Mouse (Mus musculus) B cell, adult (primary cell): Measurements from ENCODE around the gene Tfip11. TPM values are rescaled to one million over a fixed set of nuclear protein-coding genes. Genes with fewer than 3 reads are reported as not detected.

ENCODE experiments used
- total RNA-seq: library from RNA; stranded (reverse); gene quantifications from 4 replicates; pipeline ENCODE4 v1.2.4, GENCODE M21; 2023; ENCODE audit not compliant: inconsistent age

Tfip11 gene
- total RNA-seq: 121 to 131 TPM (median 127 TPM) in 4 replicates

GRCm38 (mm10) chr5:112325546-112326445, at the start of gene Tfip11:
Tfip11 (plus strand) TSS chr5:112326358.

DNA sequence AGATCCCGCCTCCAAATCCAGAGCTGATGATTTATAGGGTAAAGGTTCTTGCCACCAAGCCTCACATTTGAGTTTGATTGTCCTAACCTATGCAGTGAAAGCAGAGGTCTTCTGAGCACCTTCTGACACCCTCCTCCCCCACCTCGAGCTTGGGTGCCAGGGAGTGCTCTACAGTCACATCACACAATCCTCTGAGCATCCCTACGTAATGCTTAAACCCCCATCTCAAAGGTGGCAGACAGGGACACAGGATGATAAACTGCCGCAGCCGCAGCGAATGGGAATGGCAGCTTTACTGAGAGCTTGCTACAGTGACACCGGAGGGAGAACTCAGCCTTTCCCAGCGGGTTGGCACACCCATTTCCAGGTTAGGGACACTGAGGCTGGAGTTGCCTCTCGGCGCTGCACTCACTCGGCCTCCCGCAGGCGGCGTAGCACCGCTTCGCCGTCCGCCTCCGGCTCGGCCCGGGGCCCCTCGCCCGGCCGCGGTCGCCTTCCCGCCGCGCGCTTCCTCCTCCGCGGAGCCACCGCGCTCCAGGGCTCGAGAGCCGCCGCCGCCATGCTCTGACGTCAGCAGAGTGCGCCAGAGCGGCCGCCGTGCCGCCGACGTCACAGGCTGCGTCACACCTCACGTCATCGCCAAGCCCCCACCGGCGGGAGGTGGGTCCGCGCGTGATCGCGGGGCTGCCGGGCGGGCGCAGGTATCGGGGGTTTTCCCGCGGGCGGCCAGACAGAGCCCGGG, 16.5 kb downstream of the Tfip11 start, which contains the start of the genes Srrd and Hps4:
Gene Srrd, minus strand, starts transcription at position 578 of the 742 bp plus-strand sequence.
Gene Hps4, plus strand, starts transcription at position 621 of the 742 bp plus-strand sequence.

GRCm38 (mm10) chr5:112355910-112356309, 29.8 kb downstream of the Tfip11 start, which contains the start of gene Gm6583:
Gm6583 (minus strand) TSS chr5:112356033.

Other genes with a start within 250 kb of the Tfip11 start
- 1.2 TPM in 1 of 4 replicates, not detected in the others for gene Cryba4, start 73.8 kb upstream of the Tfip11 start, total RNA-seq
- gene Crybb1, start 70.5 kb upstream of the Tfip11 start, total RNA-seq: not detected in 4 replicates
- gene Tpst2, start 49.7 kb upstream of the Tfip11 start, total RNA-seq: 96.2 to 102 TPM (median 99.6 TPM) in 4 replicates
- gene Srrd, start 16.7 kb downstream of the Tfip11 start, total RNA-seq: 48.7 to 67.6 TPM (median 57.5 TPM) in 4 replicates
- gene Hps4, start 16.7 kb downstream of the Tfip11 start, total RNA-seq: 36.9 to 43.1 TPM (median 41.3 TPM) in 4 replicates
- gene Gm6583, start 29.7 kb downstream of the Tfip11 start, total RNA-seq: not detected in 4 replicates
- not detected in 4 replicates for gene Asphd2, start 68.5 kb downstream of the Tfip11 start, total RNA-seq
- not detected in 4 replicates for gene Gm6588, start 123.1 kb downstream of the Tfip11 start, total RNA-seq